Comparison of ENCODE assay signal across 17 mouse cellular contexts in the genomic region with DNA sequence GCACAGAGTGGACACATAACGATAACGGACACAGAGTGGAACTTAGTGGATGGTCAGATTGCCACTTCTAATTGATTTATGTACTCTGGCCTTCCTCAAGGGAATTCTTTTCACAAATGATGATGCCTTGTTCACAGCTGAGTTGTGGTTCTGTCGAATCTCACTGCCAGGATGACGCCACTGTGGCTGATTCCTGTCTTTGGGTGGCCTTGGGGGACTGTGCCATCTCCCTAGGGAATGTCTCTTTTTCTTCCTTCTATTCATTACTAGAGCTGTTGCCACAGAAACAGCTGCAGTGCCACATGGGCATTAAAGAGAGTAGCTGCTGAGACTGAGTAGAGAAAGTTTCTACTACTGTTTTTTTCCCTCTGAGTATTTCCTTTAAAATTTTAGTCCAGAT.
DNase-seq lines count a peak whose midpoint lies in the region; ATAC-seq and TF ChIP-seq lines count a peak whose summit lies in the region.
"Had no signal": no experiment of that assay in that cellular context is flagged by ENCODE, and none has a peak within 500 bp of the region (broad histone marks: within the 10 kb centered on the region; RNA-seq: fewer than 3 reads in every experiment).

No protein-coding gene starts in this region.

- DNase-seq in forebrain, postnatal 0 days = peak; percentile 46
- no peak for DNase-seq in forebrain, embryonic 10.5 days (ENCODE audit: extremely low spot score, low spot score)
- peak; percentile 40 for DNase-seq in left cerebral cortex, postnatal 4 days
- no peak for DNase-seq in left cerebral cortex, adult 18-20 months (ENCODE audit: low spot score in 2 of 2)
- peak; percentile 21 for DNase-seq in adrenal gland, postnatal 25 days
- no peak for DNase-seq in liver
- no peak for DNase-seq in ovary, adult 18-20 months (ENCODE audit: low spot score)
- DNase-seq: embryo, embryonic 11 days; heart, postnatal 4 days; kidney, adult 2 months; kidney, postnatal 4 days; liver, embryonic 13.5 days; right cerebral cortex, postnatal 25 days; thymus, postnatal 25 days had no signal

- H3K4me2 ChIP-seq in forebrain, postnatal 0 days (ENCODE audit: low read depth) = no peak overlapping the region
- H3K4me2 ChIP-seq in embryonic facial prominence, embryonic 15.5 days (replicated peaks) = no peak overlapping the region
- H3K4me2 ChIP-seq: heart, embryonic 13.5 days; liver, embryonic 13.5 days had no signal

- H3K36me3 ChIP-seq in forebrain, postnatal 0 days (ENCODE audit: insufficient read depth) = peaks cover 21% of the 10 kb centered on the region; the same call in 1 of the 2 replicates
- no peaks in the 10 kb centered on the region for H3K36me3 ChIP-seq in forebrain, embryonic 10.5 days (replicated peaks)
- no peaks in the 10 kb centered on the region for H3K36me3 ChIP-seq in embryonic facial prominence, embryonic 15.5 days
- H3K36me3 ChIP-seq: heart, embryonic 13.5 days; liver, embryonic 13.5 days had no signal

- intact Hi-C loops in left cerebral cortex, postnatal 4 days (cut with DNase I) = no loop called here

- ATAC-seq in forebrain, postnatal 0 days = no peak
- ATAC-seq in embryonic facial prominence, embryonic 15.5 days (ENCODE audit: insufficient number of reproducible peaks, low FRiP score, low TSS enrichment, low read depth) = peak; percentile 56; the same call in 1 of the 2 replicates

- 0 out of 2 replicates have a peak overlapping the region, but pooled peaks have one; percentile 4 for H3K9ac ChIP-seq in forebrain, postnatal 0 days
- no peak overlapping the region for H3K9ac ChIP-seq in embryonic facial prominence, embryonic 15.5 days
- H3K9ac ChIP-seq: heart, embryonic 13.5 days; liver, embryonic 13.5 days had no signal

- no peaks in the 10 kb centered on the region for H3K9me3 ChIP-seq in forebrain, postnatal 0 days (ENCODE audit: low read length)
- H3K9me3 ChIP-seq in forebrain, embryonic 10.5 days = no peaks in the 10 kb centered on the region
- H3K9me3 ChIP-seq in embryonic facial prominence, embryonic 15.5 days (replicated peaks) = no peaks in the 10 kb centered on the region
- H3K9me3 ChIP-seq: heart, embryonic 13.5 days; liver, embryonic 13.5 days had no signal

- WGBS in forebrain, postnatal 0 days = 44% methylated on average over 4 of the region's 4 CpGs
- 91% methylated on average over 4 of the region's 4 CpGs for WGBS in forebrain, embryonic 10.5 days
- 82% methylated on average over 4 of the region's 4 CpGs for WGBS in embryonic facial prominence, embryonic 15.5 days

- H3K27ac ChIP-seq in forebrain, postnatal 0 days (ENCODE audit: low read depth, low read length) = peak overlapping the region; percentile 58
- no peak overlapping the region for H3K27ac ChIP-seq in forebrain, embryonic 10.5 days
- no peak overlapping the region for H3K27ac ChIP-seq in embryonic facial prominence, embryonic 15.5 days (replicated peaks)
- H3K27ac ChIP-seq: heart, embryonic 13.5 days; liver, embryonic 13.5 days had no signal

- no peak for TF ChIP-seq CTCF in forebrain, postnatal 0 days (IDR thresholded peaks at IDR 0.05; ENCODE audit: low read depth)

- H3K27me3 ChIP-seq in forebrain, postnatal 0 days (ENCODE audit: insufficient read depth, low read length) = no peaks in the 10 kb centered on the region
- H3K27me3 ChIP-seq in forebrain, embryonic 10.5 days (ENCODE audit: poor library complexity, severe bottlenecking) = no peaks in the 10 kb centered on the region
- no peaks in the 10 kb centered on the region for H3K27me3 ChIP-seq in embryonic facial prominence, embryonic 15.5 days
- H3K27me3 ChIP-seq: heart, embryonic 13.5 days; liver, embryonic 13.5 days had no signal

- peaks cover 15% of the 10 kb centered on the region for H3K4me1 ChIP-seq in forebrain, postnatal 0 days (ENCODE audit: insufficient read depth)
- peaks cover 19% of the 10 kb centered on the region for H3K4me1 ChIP-seq in forebrain, embryonic 10.5 days
- H3K4me1 ChIP-seq in embryonic facial prominence, embryonic 15.5 days = 0 out of 2 replicates have a peak, but pooled peaks cover 6% of the 10 kb centered on the region
- H3K4me1 ChIP-seq: liver, embryonic 13.5 days had no signal

- no peak overlapping the region for H3K4me3 ChIP-seq in forebrain, postnatal 0 days (ENCODE audit: low read depth, low read length)
- H3K4me3 ChIP-seq in forebrain, embryonic 10.5 days = no peak overlapping the region
- no peak overlapping the region for H3K4me3 ChIP-seq in embryonic facial prominence, embryonic 15.5 days (replicated peaks)
- H3K4me3 ChIP-seq: heart, embryonic 13.5 days; liver, embryonic 13.5 days; myocyte had no signal

Comparison
In these comparisons a context has a peak if more than half of its experiments do, and no peak if none do; other contexts are left out.
1. DNase-seq: peak in forebrain, postnatal 0 days (single experiment), left cerebral cortex, postnatal 4 days (single experiment) and adrenal gland, postnatal 25 days (single experiment); none in forebrain, embryonic 10.5 days (single experiment), left cerebral cortex, adult 18-20 months (0 of 2), liver (single experiment) and ovary, adult 18-20 months (single experiment).